Mouse (Mus musculus) spleen, adult 12 weeks (tissue): ENCODE results near the gene Lzts2.
"Not testable (repeated sequence)": the region's sequence is repeated elsewhere in the genome, so short reads cannot be mapped to it uniquely, and the experiment has no call there.

ENCODE experiments used
- DNase-seq: peaks from one replicate; pipeline ENCODE4 v3.0.0; 2022; ENCODE audit warnings: low spot score

Gene Lzts2

GRCm38 (mm10) chr19:45025937-45026568 lies 11.8 kb downstream of the Lzts2 start:
- no peak for DNase-seq

GRCm38 (mm10) chr19:45026958-45027670 lies 12.9 kb downstream of the Lzts2 start:
- no peak for DNase-seq

GRCm38 (mm10) chr19:45027848-45028247 lies 13.6 kb downstream of the Lzts2 start:
- DNase-seq = no peak

- no peak for DNase-seq
These were observed 14.5 kb downstream of the Lzts2 start for GRCm38 (mm10) chr19:45028746-45029145.

GRCm38 (mm10) chr19:45029571-45029970 lies 15.4 kb downstream of the Lzts2 start:
- no peak for DNase-seq

GRCm38 (mm10) chr19:45030111-45030510 lies 15.9 kb downstream of the Lzts2 start:
- peak; percentile 47 for DNase-seq

GRCm38 (mm10) chr19:45030746-45031693 lies 16.8 kb downstream of the Lzts2 start:
- DNase-seq = peak; percentile 49

- DNase-seq = no peak
These were observed 17.6 kb downstream of the Lzts2 start for GRCm38 (mm10) chr19:45031780-45032179.

GRCm38 (mm10) chr19:45032570-45033332 lies 18.5 kb downstream of the Lzts2 start:
- no peak for DNase-seq

- no peak for DNase-seq
These were observed 22.7 kb downstream of the Lzts2 start for GRCm38 (mm10) chr19:45036867-45037266.

- DNase-seq = not testable (repeated sequence)
These were observed 24.0 kb downstream of the Lzts2 start for GRCm38 (mm10) chr19:45038198-45038597.

GRCm38 (mm10) chr19:45040214-45040613 lies 26.0 kb downstream of the Lzts2 start:
- no peak for DNase-seq

GRCm38 (mm10) chr19:45044389-45044927 lies 30.2 kb downstream of the Lzts2 start:
- DNase-seq = no peak

- DNase-seq = no peak
These were observed 31.0 kb downstream of the Lzts2 start for GRCm38 (mm10) chr19:45045236-45045635.

GRCm38 (mm10) chr19:45045651-45046050 lies 31.4 kb downstream of the Lzts2 start, which contains the start of gene Pdzd7:
TSS of gene Pdzd7 (minus strand) at chr19:45045717.
- DNase-seq = no peak

GRCm38 (mm10) chr19:45046523-45047321 lies 32.5 kb downstream of the Lzts2 start:
- DNase-seq = peak; percentile 26

- DNase-seq = peak; percentile 78
These were observed 33.3 kb downstream of the Lzts2 start, which contains the start of gene Sfxn3 for GRCm38 (mm10) chr19:45047417-45047934. TSS of gene Sfxn3 (plus strand) at chr19:45047503.

- peak; percentile 21 for DNase-seq
These were observed 33.9 kb downstream of the Lzts2 start for GRCm38 (mm10) chr19:45047935-45048643.

GRCm38 (mm10) chr19:45048644-45049365 lies 34.6 kb downstream of the Lzts2 start:
- no peak for DNase-seq
